In genomic region chr16:93072156-93072555, GRCm38 (mm10) we compare ENCODE assay signal across 9 mouse cellular contexts.
DNase-seq lines count a peak whose midpoint lies in the region; ATAC-seq lines count a peak whose summit lies in the region.
"Had no signal": no experiment of that assay in that cellular context is flagged by ENCODE, and none has a peak within 500 bp of the region (broad histone marks: within the 10 kb centered on the region; RNA-seq: fewer than 3 reads in every experiment).

No protein-coding gene starts in this region.

- H3K36me3 ChIP-seq in embryonic facial prominence, embryonic 14.5 days (ENCODE audit: control insufficient read depth, insufficient read depth, low read length) = no peaks in the 10 kb centered on the region
- no peaks in the 10 kb centered on the region for H3K36me3 ChIP-seq in lung, embryonic 16.5 days (ENCODE audit: control insufficient read depth, insufficient read depth, low read length)
- H3K36me3 ChIP-seq: neural tube, embryonic 12.5 days had no signal

- H3K4me1 ChIP-seq in embryonic facial prominence, embryonic 14.5 days (ENCODE audit: control insufficient read depth, insufficient read depth, low read length) = no peaks in the 10 kb centered on the region
- H3K4me1 ChIP-seq in lung, embryonic 16.5 days (replicated peaks; ENCODE audit: control insufficient read depth, insufficient read depth, low read length) = peaks cover 3% of the 10 kb centered on the region; the same call in 1 of the 2 replicates
- H3K4me1 ChIP-seq: neural tube, embryonic 12.5 days had no signal

- H3K27me3 ChIP-seq in embryonic facial prominence, embryonic 14.5 days (replicated peaks; ENCODE audit: control insufficient read depth, insufficient read depth, low read length) = no peaks in the 10 kb centered on the region
- no peaks in the 10 kb centered on the region for H3K27me3 ChIP-seq in lung, embryonic 16.5 days (ENCODE audit: control insufficient read depth, insufficient read depth, low read depth, low read length)
- H3K27me3 ChIP-seq: neural tube, embryonic 12.5 days had no signal

- no peak overlapping the region for H3K4me3 ChIP-seq in embryonic facial prominence, embryonic 14.5 days (ENCODE audit: low read depth, low read length)
- no peak overlapping the region for H3K4me3 ChIP-seq in lung, embryonic 16.5 days (ENCODE audit: low read length)
- H3K4me3 ChIP-seq: neural tube, embryonic 12.5 days had no signal

- H3K9me3 ChIP-seq in embryonic facial prominence, embryonic 14.5 days (ENCODE audit: control insufficient read depth, low read length) = no peaks in the 10 kb centered on the region
- H3K9me3 ChIP-seq in lung, embryonic 16.5 days (ENCODE audit: control insufficient read depth, low read length) = no peaks in the 10 kb centered on the region
- H3K9me3 ChIP-seq: neural tube, embryonic 12.5 days had no signal

- peak; percentile 47; the same call in 1 of the 2 replicates for ATAC-seq in embryonic facial prominence, embryonic 14.5 days (ENCODE audit: low read depth)
- ATAC-seq in lung, embryonic 16.5 days (ENCODE audit: low read depth) = peak; percentile 80
- ATAC-seq in erythroid progenitor cell, adult 5-6 weeks (replicated peaks; ENCODE audit: low FRiP score, poor library complexity, severe bottlenecking) = no peak

- no peak overlapping the region; the same call in 1 of the 2 replicates for H3K9ac ChIP-seq in embryonic facial prominence, embryonic 14.5 days (ENCODE audit: low read depth, low read length)
- no peak overlapping the region for H3K9ac ChIP-seq in lung, embryonic 16.5 days (ENCODE audit: low read length)
- H3K9ac ChIP-seq: neural tube, embryonic 12.5 days had no signal

- no peak overlapping the region for H3K4me2 ChIP-seq in embryonic facial prominence, embryonic 14.5 days (ENCODE audit: low read depth, low read length)
- H3K4me2 ChIP-seq in lung, embryonic 16.5 days (ENCODE audit: low read depth, low read length) = no peak overlapping the region
- H3K4me2 ChIP-seq: neural tube, embryonic 12.5 days had no signal

- WGBS in embryonic facial prominence, embryonic 14.5 days = 43% methylated on average over 6 of the region's 6 CpGs
- 25% methylated on average over 6 of the region's 6 CpGs for WGBS in lung, embryonic 16.5 days

- peak; percentile 7 for DNase-seq in R1 (ENCODE audit: low read depth, low spot score)
- peak; percentile 63 for DNase-seq in embryonic facial prominence, embryonic 14.5 days (ENCODE audit: low spot score)
- DNase-seq in heart, postnatal 4 days = peak; percentile 64
- no peak for DNase-seq in layer of hippocampus, postnatal 36 days
- DNase-seq in neural tube, embryonic 10.5 days (ENCODE audit: extremely low spot score, low spot score) = no peak
- DNase-seq in natural killer cell, adult 2 months (ENCODE audit: low spot score in 2 of 2) = no peak

- peak overlapping the region; percentile 76 for H3K27ac ChIP-seq in embryonic facial prominence, embryonic 14.5 days (replicated peaks; ENCODE audit: low read depth, low read length)
- H3K27ac ChIP-seq in lung, embryonic 16.5 days (ENCODE audit: low read length) = peak overlapping the region; percentile 56
- H3K27ac ChIP-seq: neural tube, embryonic 12.5 days had no signal

Comparison
In these comparisons a context has a peak if more than half of its experiments do, and no peak if none do; other contexts are left out.
1. DNase-seq: peak in R1 (single experiment), embryonic facial prominence, embryonic 14.5 days (single experiment) and heart, postnatal 4 days (single experiment); none in layer of hippocampus, postnatal 36 days (0 of 2), neural tube, embryonic 10.5 days (single experiment) and natural killer cell, adult 2 months (0 of 2).